Mouse (Mus musculus) liver, adult (tissue): ENCODE data around the gene Rnf224.
A peak's percentile ranks its signal among the peaks of the same experiment; 100 is the strongest.

Experiments
- GATA4 ChIP-seq: IDR thresholded peaks from 2 replicates; pipeline ENCODE4 v1.6.1; 2014; ENCODE audit warnings: mild to moderate bottlenecking, low read length; ENCODE audit not compliant: insufficient replicate concordance

The Rnf224 gene

GRCm38 (mm10) chr2:25221331-25221772, 15.2 kb downstream of the Rnf224 start:
- no peak for TF ChIP-seq GATA4

- no peak for TF ChIP-seq GATA4
Observed at GRCm38 (mm10) chr2:25218445-25218844, 18.1 kb downstream of the Rnf224 start, which contains the start of gene Fam166a. Fam166a (plus strand) TSS chr2:25218745.

GRCm38 (mm10) chr2:25217666-25218065, 18.9 kb downstream of the Rnf224 start:
- TF ChIP-seq GATA4, result no peak

- no peak for TF ChIP-seq GATA4
Observed at GRCm38 (mm10) chr2:25214444-25214843, 22.1 kb downstream of the Rnf224 start, which contains the start of gene Stpg3. Stpg3 (minus strand) TSS chr2:25214637.

- no peak for TF ChIP-seq GATA4
Observed at GRCm38 (mm10) chr2:25213266-25213865, 23.2 kb downstream of the Rnf224 start.

- no peak; the same call in 1 of the 2 replicates for TF ChIP-seq GATA4
Observed at GRCm38 (mm10) chr2:25211121-25211670, 25.4 kb downstream of the Rnf224 start, which contains the start of gene Nelfb. Nelfb (minus strand) TSS chr2:25211489.

GRCm38 (mm10) chr2:25210686-25211085, 25.9 kb downstream of the Rnf224 start:
- no peak for TF ChIP-seq GATA4

GRCm38 (mm10) chr2:25207593-25207992, 29.0 kb downstream of the Rnf224 start:
- TF ChIP-seq GATA4, result no peak

- TF ChIP-seq GATA4, result no peak
Observed at GRCm38 (mm10) chr2:25203631-25204214, 32.9 kb downstream of the Rnf224 start.

GRCm38 (mm10) chr2:25200631-25201030, 36.0 kb downstream of the Rnf224 start:
- TF ChIP-seq GATA4, result no peak

GRCm38 (mm10) chr2:25197946-25198345, 38.6 kb downstream of the Rnf224 start:
- no peak for TF ChIP-seq GATA4

- no peak for TF ChIP-seq GATA4
Observed at GRCm38 (mm10) chr2:25197191-25197590, 39.4 kb downstream of the Rnf224 start.

- no peak; the same call in 1 of the 2 replicates for TF ChIP-seq GATA4
Observed at GRCm38 (mm10) chr2:25196172-25196954, 40.2 kb downstream of the Rnf224 start, which contains the start of gene Tor4a. Tor4a (minus strand) TSS chr2:25196886.

GRCm38 (mm10) chr2:25195211-25196156, 41.1 kb downstream of the Rnf224 start:
- TF ChIP-seq GATA4, result 0 out of 2 replicates have a peak, but pooled peaks have one; percentile 17
